ENCODE assay signal across 12 mouse cellular contexts in genomic region chr1:55705173-55705572, GRCm38 (mm10).
DNase-seq lines count a peak whose midpoint lies in the region; ATAC-seq and TF ChIP-seq lines count a peak whose summit lies in the region.
"Had no signal": no experiment of that assay in that cellular context is flagged by ENCODE, and none has a peak within 500 bp of the region (broad histone marks: within the 10 kb centered on the region; RNA-seq: fewer than 3 reads in every experiment).

No protein-coding gene starts in this region.

- DNase-seq in kidney, adult 8-10 months, result no peak
- DNase-seq in kidney, postnatal 36 days, result peak; percentile 34 to 37
- no peak for DNase-seq in left cerebral cortex, adult 18-20 months (ENCODE audit: low spot score in 2 of 2)
- no peak for DNase-seq in left cerebral cortex, adult 8-10 months (ENCODE audit: low spot score in 2 of 2)
- DNase-seq in lung, adult 2 months, result no peak
- DNase-seq: layer of hippocampus, postnatal 36 days; lung, postnatal 10 days; thymus, adult 2 months had no signal

- H3K4me1 ChIP-seq in kidney, embryonic 15.5 days, result peaks cover 10% of the 10 kb centered on the region; the same call in 1 of the 2 replicates
- H3K4me1 ChIP-seq in forebrain, embryonic 12.5 days, result peaks cover 37% of the 10 kb centered on the region
- peaks cover 12% of the 10 kb centered on the region; the same call in 1 of the 2 replicates for H3K4me1 ChIP-seq in neural tube, embryonic 15.5 days
- no peaks in the 10 kb centered on the region for H3K4me1 ChIP-seq in lung, adult 2 months (ENCODE audit: control insufficient read depth, insufficient read depth, low read length)
- H3K4me1 ChIP-seq: heart, embryonic 15.5 days had no signal

- H3K4me3 ChIP-seq in kidney, embryonic 15.5 days (replicated peaks), result no peak overlapping the region
- H3K4me3 ChIP-seq in forebrain, embryonic 12.5 days (replicated peaks), result no peak overlapping the region
- H3K4me3 ChIP-seq in neural tube, embryonic 15.5 days (replicated peaks), result no peak overlapping the region
- no peak overlapping the region for H3K4me3 ChIP-seq in lung, adult 2 months (replicated peaks; ENCODE audit: extremely low read depth, low read depth, low read length)
- H3K4me3 ChIP-seq: heart, embryonic 15.5 days had no signal

- H3K9me3 ChIP-seq in kidney, embryonic 15.5 days (replicated peaks), result no peaks in the 10 kb centered on the region
- no peaks in the 10 kb centered on the region for H3K9me3 ChIP-seq in forebrain, embryonic 12.5 days
- H3K9me3 ChIP-seq in neural tube, embryonic 15.5 days (replicated peaks), result no peaks in the 10 kb centered on the region
- H3K9me3 ChIP-seq: heart, embryonic 15.5 days had no signal

- no peaks in the 10 kb centered on the region for H3K36me3 ChIP-seq in kidney, embryonic 15.5 days
- H3K36me3 ChIP-seq in forebrain, embryonic 12.5 days (replicated peaks), result no peaks in the 10 kb centered on the region
- no peaks in the 10 kb centered on the region for H3K36me3 ChIP-seq in neural tube, embryonic 15.5 days
- H3K36me3 ChIP-seq: heart, embryonic 15.5 days had no signal

- ATAC-seq in kidney, embryonic 15.5 days (replicated peaks; ENCODE audit: low FRiP score), result no peak
- ATAC-seq in forebrain, embryonic 12.5 days (ENCODE audit: low FRiP score), result peak; percentile 79
- 0 out of 2 replicates have a peak, but pooled peaks have one; percentile 60 for ATAC-seq in neural tube, embryonic 15.5 days (ENCODE audit: low FRiP score)

- no peak for TF ChIP-seq CTCF in lung, adult 2 months (IDR thresholded peaks at IDR 0.05; ENCODE audit: insufficient read depth, low read length)

- H3K9ac ChIP-seq in kidney, embryonic 15.5 days, result no peak overlapping the region
- no peak overlapping the region for H3K9ac ChIP-seq in forebrain, embryonic 12.5 days
- no peak overlapping the region for H3K9ac ChIP-seq in neural tube, embryonic 15.5 days (replicated peaks)
- H3K9ac ChIP-seq: heart, embryonic 15.5 days had no signal

- H3K4me2 ChIP-seq in kidney, embryonic 15.5 days, result no peak overlapping the region
- peak overlapping the region; percentile 33 for H3K4me2 ChIP-seq in forebrain, embryonic 12.5 days
- H3K4me2 ChIP-seq in neural tube, embryonic 15.5 days, result no peak overlapping the region
- H3K4me2 ChIP-seq: heart, embryonic 15.5 days had no signal

- H3K27me3 ChIP-seq in kidney, embryonic 15.5 days, result no peaks in the 10 kb centered on the region
- H3K27me3 ChIP-seq in forebrain, embryonic 12.5 days, result no peaks in the 10 kb centered on the region
- H3K27me3 ChIP-seq in neural tube, embryonic 15.5 days (replicated peaks), result no peaks in the 10 kb centered on the region
- H3K27me3 ChIP-seq: heart, embryonic 15.5 days had no signal

- 72% methylated on average over 6 of the region's 6 CpGs for WGBS in kidney, embryonic 15.5 days
- 27% methylated on average over 6 of the region's 6 CpGs for WGBS in forebrain, embryonic 12.5 days
- WGBS in neural tube, embryonic 15.5 days, result 35% methylated on average over 6 of the region's 6 CpGs
- WGBS in lung, adult 2 months, result 87% methylated on average over 6 of the region's 6 CpGs

- no peak for TF ChIP-seq POLR2A in lung, adult 2 months (IDR thresholded peaks at IDR 0.05; ENCODE audit: borderline replicate concordance, extremely low read depth, low read depth, low read length)

- H3K27ac ChIP-seq in kidney, embryonic 15.5 days, result peak overlapping the region; percentile 86
- H3K27ac ChIP-seq in forebrain, embryonic 12.5 days, result peak overlapping the region; percentile 77
- no peak overlapping the region for H3K27ac ChIP-seq in neural tube, embryonic 15.5 days (replicated peaks)
- H3K27ac ChIP-seq: heart, embryonic 15.5 days had no signal

Comparison
In these comparisons a context has a peak if more than half of its experiments do, and no peak if none do; other contexts are left out.
1. DNase-seq: peak in kidney, postnatal 36 days (2 of 2); none in kidney, adult 8-10 months (0 of 2), left cerebral cortex, adult 18-20 months (0 of 2), left cerebral cortex, adult 8-10 months (0 of 2) and lung, adult 2 months (single experiment).